Mouse (Mus musculus) lung, postnatal 14 days (tissue): Measurements from ENCODE around the gene Mmp15.

ENCODE experiments used
- DNase-seq: peaks from one replicate; pipeline ENCODE4 v3.0.0; 2021

The Mmp15 gene

DNA sequence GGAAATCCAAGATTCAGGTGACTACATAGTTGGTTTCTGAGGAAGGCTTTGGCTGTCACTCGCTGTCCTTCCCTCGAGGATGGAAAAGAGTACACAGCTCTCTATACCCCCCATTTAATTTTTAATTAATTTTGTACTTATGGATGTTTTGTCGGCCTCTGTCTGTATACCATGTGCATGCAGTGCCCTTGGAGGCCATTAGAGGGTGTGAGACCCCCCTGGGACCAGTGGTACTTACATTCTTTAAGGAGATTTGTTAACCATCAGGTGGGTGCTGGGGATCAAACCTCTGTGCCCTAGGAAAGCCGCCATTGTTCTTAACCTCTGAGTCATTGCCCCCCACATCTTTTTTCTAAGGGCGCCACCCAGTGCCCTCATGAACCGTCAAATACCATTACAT lies 7.4 kb upstream of the Mmp15 start:
- no peak for DNase-seq

DNA sequence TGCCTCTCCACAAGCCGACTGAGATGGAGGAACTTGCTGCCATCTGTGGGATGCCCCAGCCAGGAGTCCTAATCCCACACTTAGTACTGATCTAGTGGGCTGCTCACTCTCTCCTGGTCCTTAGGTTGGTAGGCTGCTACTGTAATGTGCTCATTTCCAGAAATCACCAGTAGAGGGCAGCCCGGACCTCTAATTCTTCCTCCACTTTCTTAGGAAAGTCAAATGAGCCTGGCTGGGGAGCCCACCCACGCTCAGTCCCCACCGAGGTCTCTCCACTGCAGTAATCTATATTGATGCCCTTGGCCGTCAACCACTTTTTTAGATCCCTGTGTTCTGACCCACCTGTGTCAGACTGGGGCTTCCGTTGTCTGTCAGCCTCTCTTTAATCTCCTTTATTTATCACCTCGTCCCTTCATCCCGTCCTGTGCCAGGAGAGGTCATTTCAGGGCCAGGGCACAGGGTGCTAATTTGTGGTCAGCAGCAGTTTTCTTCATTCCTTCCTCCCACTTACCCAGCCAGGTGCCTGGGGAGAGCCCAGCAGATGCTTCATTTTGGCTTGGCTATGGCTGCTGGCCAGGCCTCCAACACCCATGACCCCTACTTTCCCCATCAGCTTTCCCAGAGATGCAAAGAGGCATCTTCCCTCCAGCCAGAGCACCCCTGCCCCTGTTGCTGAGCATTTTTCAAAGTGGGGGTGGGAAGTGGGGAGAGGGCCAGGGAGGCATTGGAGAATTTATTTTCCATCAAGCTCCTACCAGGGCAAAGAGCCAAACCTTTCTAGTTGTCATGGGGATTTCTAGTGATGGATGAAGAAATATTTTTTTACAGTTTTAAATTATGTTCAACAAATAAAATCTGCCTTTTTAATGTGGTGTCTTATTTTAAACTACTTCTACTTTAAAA lies 5.2 kb upstream of the Mmp15 start:
- peak; percentile 86 for DNase-seq

DNA sequence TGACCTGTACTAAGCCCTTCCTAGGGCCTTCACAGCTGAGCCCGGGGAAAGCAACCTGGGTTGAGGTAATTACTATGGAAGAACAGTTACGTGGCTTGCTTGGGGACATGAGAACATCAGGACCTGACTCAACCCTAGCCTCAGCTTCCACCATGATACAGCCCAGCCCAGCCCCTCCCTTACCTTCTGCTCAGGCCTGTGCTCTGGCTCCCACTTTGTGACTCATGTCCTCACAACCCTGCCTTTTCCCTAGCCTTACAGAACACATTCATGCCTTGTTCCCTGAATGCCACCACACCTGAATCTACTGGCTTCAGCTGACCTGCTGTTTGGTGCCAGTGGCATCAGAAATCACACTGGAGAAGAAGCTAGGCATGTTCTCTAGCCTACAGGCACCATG lies 3.7 kb upstream of the Mmp15 start:
- DNase-seq: no peak

DNA sequence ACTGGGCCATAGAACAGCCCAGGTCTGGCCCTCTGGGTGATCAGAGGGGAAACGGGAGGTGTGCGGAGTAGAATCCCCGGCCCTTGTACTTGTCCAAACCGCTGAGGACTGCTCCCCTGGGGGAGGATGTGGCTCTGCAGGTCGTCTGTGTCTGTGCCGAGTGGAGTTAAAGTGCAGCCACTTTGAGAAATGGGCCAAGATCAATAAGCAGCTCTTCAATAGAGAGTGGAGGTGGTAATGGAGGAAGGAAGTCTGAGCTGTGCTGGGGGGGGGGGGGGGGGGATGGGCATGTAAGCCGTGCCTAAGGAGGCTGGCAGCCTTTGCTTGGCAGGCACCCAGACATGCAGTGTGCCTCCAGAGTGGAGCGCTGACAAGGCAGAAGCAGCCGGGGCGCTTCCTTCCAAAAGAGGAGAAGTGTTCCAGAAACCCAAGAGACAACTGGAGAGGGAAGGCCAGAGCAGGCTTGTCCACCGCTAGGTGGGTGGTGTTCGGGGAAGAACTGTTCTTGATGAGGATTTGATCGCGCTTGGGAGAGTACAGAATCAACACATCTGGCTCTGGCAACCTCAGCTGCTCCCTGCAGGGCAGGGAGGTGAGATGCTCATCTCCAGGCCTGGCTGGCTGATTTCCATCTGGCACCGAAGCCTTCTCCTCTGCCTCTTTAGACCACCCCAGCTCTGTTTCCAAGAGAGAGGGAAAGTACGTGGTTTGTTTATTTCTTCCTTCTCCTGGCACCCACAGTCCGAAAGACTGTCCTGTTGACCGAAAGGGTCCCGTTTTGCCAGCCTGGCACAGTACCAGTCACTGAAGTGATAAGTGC lies 3.0 kb upstream of the Mmp15 start:
- peak; percentile 79 for DNase-seq

DNA sequence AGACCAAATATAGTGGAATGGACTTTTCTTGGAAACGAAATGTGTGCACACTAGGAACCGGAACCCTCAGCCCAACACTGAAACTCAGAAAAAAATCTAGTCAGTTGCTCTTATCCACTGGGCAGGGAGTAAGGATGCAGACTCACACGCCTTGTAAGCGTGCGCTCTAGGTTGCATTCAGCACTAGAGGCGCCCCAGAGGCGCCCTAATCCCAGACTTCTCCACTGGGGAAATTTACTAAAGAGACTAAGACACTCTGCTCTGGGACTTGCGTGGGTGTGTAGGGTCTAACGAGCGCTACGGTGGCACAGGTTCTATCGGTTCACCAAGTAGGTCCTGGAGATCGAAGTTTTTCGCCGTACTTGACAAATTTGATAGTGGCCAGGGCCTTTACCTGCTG lies 607 bp upstream of the Mmp15 start:
- no peak for DNase-seq

DNA sequence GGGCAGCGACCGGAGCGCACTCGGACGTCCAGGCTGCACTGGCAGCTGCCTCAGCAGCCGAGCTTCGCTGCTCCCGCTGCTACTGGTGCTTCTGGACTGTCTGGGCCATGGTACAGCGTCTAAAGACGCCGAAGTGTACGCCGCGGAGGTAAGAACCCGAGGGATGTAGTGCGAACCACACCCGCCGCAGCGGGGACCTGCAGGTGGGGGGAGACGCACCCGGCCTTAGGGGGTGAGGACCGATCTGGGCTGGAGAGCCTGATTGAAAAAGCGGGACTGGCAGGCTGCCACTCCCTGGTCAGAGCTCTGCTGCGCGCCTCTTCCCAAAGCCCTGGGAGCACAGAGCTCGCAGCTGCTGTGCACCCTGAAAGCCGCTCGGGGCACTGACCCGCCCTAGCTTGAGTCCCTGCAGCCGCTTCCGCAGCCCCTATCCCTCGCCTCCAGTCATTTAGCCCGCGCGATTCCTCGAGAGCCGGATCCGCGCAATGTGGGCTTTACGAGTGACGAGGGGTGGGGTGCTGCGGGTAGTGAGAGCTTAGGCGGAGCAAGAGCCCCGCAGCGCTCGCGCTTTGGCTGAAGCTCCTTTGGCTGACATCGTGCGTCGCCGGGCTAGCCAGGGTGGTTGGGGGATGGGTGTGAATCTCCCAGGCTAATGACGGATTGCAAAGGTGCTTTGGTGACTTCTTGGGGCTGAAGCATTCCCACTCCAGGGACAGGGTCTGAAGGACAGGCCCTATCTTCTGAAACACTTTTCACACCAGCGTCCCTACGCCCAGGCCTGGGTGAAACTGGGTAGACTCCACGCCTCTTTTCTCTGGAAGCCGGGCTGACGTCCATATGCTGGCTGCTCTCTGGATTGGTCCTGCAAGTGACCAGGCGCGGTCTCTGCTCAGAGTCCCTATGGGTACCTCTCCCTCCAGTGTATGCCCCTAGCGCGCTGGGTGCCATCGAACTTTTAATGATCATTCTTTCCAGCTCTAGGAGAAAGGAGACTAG lies 1.1 kb downstream of the Mmp15 start:
- DNase-seq: peak; percentile 50

DNA sequence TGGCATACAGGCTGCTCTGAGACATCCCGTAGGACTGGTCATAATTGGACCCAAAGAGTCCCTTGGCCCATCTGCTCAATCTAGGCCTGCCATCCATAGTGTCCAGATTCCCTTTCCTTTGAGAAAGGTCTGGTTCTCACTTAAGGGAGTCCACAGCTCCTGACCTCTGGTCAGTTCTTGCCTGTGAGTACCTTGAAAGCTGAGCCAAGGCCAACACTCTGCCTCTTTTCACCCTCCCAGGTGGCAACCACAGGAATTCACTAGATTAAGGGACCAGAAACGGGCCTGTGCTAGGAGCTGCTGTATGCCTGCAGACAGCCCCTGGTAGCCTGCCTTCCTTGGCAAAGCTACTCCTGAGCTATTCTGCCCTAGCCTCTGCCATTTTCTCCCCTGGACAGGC lies 2.5 kb downstream of the Mmp15 start:
- no peak for DNase-seq

DNA sequence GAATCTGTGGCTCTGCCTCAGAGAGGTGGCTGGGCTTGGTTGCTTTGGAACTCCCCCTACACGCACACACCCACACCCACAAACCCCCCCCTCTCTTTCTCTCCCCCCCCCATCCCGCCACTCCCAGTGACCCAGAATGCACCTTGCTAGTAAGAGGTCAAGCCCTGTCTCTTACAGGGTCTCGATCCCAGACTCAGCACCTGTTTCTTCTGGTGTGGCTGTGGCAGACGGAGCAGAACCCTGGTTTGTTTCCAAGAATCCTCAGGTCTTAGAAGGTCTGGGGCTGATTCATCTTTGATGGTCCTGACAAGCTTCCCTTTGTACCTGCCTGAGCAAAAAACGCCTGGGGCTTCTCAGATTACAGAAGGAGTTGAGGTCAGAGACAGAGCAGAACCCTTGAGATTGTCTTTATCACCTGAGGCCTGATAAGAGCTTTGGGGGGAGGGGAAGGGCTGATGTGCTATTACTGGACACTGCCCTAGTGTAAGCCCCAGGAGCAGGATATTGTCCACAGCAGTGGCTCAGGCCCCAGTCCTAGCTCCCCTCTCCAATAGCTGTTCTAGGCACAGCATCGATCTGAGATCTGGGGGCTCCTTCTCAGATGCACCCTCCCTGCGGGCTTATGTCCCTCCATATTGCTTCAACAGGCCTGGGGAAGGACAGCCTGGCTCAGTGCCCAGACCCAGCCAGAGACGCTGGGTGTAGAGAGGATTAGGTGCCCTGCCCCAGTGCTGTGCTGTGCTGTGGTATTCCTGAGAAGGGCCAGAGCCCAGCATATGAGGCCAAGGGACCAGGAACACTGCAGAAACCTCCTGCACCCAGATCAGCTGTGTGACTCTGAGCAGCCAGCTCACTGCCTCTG lies 6.7 kb downstream of the Mmp15 start:
- DNase-seq: peak; percentile 50

DNA sequence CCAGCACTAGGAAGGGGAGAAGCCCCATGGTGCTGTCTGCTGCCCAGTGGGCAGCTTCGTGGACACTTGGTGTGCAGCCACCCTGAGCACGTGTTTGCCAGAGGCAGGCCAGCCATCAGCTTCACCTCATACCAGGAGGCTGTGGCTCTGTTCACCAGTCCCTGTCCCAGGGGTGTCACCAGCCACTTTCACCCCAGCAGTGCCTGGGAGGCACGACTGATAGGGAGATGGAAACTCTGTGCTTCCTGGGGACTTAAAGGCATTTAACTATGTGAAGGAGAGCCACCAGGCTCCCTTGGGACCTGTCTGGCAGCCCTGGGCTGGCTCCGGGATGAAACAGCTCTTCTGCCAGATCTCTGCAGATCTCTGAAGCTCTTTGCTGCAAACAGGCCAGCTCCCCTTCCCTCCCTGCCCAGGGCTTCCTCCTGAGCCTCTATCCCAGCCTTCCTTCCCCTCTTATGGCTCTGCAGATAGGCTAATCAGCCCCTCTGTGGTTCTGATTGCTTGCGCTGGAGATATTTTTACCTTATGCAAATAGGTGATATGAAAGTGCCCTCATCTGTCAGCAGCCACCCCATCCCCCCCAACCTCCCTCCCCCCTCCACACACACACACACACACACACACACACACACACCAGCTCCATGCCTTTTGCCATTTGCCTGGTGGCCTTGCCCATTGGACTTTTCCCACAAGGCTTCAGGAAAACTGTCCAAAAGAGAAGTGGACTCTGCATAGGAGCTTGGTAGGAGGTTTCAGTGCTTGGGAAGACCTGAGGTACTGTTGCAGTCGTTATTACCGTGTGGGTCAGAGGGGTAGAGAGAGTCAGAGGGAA lies 8.3 kb downstream of the Mmp15 start:
- no peak for DNase-seq

DNA sequence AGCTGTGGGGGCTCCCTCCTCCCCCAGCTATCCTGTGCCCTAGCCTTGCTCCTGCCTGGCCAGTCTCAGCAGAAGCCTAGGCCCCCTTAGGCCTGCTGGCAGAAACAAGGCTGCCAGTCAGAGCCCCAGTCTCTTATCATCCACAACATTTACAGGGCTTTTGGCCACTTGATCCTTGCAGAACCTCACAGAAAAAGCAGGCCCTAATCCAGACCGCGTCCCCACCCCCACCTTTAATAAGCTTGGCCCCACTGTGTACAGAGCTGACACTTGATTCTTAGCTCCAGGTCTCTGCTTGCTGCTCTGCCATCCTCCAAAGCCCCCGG lies 8.9 kb downstream of the Mmp15 start:
- DNase-seq: no peak

DNA sequence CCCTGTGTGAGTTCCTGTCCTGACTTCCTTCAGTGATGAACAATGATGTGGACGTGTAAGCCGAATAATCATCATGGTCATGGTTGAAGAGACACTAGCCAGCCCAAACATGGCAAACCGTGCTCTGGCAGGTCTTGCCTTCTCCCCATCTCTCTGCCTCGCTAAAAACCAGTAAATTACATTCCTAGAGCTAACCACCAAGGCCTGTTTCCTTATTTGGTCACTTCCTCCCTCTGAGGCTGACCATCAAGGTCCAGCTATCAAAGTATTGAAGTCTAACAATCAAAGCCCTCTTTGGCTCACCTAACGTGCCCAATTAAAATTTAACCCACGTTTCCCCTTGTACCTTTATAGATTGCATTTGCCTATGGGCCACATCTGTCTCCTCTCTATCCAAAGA lies 10.2 kb downstream of the Mmp15 start:
- no peak for DNase-seq

DNA sequence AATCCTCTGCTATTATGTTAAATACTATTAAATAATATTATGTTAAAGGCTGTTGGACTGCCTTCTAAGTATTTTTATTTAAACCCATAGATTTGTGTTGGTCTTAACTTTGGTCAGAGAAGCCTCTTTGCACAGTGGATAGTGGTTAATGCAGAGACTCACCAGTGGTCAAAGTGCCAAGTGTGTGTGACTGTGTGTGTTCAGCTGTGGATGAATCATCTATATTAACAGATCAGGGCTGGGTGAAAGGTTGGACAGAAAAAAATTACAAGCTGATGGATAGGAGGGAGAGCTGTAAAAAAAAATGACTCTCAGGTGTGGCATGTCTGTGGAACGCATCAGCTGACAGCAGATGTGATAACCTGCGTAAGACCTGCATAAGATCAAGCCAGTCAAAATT lies 11.8 kb downstream of the Mmp15 start:
- no peak for DNase-seq

DNA sequence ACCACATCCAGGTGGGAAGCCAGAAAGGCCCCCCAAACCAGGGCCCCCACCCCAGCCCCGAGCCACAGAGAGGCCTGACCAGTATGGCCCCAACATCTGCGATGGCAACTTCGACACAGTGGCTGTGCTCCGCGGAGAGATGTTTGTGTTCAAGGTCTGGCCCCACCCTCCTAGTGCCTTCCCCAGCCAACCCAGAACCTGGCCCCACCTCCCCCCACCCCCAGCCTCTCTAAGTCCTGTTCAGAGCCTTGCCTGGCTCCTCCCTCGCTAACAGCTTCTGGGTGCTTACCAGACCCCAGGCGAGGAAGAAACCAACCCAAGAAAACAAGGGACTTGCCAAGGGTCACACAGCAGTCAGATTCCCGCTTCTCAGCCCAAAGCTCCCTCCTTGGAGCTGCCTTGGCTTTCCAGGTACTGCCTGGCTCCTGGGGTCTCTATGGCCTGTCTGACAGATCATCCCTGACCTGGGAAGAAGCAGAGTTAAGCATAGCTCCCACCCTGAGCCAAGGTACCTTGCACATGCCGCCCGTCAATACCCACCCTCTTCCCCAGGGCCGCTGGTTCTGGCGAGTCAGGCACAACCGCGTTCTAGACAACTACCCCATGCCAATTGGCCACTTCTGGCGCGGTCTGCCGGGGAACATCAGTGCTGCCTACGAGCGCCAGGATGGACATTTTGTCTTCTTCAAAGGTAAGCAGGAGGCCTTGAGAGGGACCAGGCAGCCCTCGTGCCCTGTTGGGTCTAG lies 17.7 kb downstream of the Mmp15 start:
- DNase-seq: no peak

DNA sequence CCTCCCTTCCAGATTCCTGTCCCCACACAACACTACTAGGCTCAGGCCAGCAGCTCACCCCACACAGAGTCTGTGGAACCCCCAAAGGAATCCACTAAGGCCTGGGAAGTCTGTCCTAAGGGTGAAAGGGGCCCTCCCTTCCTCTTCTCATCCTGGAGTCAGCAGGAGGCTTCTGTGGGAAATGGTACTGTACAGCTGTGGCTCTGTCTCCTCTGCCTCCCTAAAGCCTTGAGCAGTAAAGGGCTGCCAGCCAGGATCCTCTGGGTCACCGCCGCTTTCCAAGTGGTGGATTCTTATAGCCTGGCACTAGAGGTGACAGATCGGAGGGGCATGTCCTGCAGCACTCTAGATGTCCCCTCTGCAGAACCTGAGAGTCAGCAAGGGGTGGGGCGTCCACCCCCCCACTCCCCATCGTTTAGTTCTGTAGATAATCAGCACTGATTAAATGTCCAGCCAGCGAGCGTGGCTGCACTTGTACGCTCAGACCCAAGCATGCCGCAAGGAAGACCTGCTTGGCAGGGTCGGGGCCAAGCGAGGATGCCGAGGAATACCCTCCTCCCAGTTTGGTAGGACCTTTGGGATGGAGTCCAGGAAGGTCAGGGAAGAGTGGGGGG lies 21.4 kb downstream of the Mmp15 start:
- no peak for DNase-seq

DNA sequence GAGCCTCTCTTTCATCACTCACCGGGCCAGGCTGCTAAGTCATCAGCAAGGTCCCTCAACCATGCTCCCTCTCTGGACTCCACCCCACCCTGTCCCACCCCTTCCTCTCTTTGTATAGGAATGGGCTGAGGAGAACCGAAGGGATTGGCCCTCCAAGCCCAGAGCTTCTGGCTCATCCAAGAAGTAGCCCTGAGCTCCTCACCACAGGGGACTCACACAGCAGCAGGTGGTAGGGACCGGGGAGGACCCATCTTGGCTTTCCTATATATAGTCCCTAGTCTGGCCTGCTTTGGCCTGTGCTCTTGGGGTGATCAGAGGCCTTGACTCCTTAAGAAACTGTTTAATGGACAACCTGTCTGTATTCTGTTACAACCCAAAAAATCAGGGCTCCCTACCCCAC lies 22.4 kb downstream of the Mmp15 start:
- no peak for DNase-seq

DNA sequence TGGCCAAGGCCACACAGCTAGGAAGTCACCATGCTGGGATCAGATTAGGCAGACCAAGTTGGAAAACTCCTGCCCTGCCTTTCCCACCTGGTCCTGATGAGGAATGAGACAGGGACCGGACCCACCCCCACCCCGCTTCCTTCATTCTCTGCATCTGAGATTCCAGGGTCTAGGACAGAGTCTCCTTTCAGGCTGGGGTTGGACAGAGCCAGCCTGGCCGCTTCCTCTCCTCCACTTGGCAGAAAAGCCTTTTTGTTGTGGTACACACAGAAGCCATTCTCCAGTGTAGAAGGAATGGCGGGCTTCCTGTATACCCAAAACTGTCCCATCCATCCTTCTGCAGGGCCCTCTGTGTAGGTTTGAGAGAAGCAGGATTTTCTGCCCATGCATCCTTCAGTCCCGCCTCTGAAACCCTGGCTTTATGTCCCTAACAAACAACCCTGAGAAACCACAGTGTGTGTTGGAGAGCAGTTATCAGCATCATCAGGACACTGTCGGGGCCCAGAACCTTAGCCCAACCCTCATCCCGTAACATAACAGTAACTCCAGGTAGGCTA lies 23.4 kb downstream of the Mmp15 start:
- DNase-seq: no peak

DNA sequence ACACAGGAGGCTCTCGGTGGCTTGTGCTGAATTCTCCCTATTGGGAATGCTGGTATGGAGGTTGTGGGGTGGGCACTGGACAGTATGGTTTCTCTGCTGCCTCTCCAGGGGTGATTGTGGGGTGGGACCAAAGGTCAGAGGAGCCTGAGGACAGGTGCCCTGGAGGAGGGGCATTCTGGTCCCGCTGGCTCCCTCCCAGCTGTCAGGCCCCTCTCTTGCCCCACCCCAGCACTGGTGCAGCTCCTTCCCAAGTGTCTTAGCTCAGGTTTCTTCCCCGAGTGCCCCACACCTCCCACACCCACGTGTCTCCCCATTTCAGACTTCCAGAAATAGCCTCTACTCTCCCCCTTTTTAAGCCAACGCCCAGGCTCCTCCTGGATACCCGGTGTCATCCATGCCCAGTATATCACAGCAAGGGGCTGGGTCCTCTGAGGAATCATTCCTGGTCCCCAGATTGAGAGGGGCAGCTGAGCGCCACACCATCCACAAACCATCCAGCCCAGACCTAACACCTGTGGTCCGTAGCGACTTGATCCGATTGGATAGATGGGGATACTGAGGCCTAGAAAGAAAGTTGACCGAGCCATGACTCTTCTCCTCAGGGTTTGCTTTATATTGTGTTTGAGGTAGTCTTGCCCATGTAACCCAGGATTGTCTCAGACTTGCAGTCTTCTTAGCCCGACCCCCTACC lies 24.4 kb downstream of the Mmp15 start:
- no peak for DNase-seq

DNA sequence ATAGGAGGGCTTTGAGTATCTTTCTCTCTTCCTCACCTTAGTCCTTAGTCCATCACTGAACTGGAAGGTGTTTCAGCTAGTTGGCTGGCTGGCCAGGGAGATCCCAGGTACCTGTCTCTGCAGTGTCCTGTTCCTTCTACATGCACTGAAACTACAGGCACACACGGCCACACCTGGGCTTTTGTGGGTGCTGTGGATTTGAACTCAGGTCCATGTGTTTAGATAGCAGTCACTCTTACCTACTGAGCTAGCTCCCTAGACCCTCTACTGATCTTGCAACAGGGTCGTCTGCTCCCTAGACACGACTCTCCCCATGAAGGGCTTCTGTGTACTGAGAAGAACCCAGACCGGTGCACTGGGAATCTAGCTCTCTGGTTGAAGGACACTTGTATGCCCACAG lies 25.0 kb downstream of the Mmp15 start:
- DNase-seq: no peak

DNA sequence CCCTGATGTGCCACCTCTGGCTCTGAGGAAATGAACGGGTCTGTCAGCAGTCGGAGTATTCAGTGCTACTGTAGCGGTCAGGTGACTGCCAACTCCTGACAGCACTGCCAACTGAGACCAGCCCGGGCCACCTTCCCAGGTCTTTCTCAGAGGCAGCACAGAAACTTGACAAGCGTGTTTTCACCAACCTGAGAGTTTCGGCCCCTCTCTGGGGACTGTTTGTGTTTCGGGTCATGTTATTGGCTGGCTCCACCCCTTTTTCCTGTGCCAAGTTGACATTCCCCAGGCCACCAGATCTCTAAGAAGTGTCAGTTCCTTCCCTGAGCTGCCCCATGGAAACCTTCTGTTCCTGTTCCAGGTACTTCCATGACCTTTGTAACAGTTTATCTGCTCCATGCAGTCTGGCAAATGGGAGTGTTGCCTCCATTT lies 25.8 kb downstream of the Mmp15 start:
- DNase-seq: peak; percentile 71
